Mouse (Mus musculus) yolk sac, embryonic 10.5 days (tissue): Measurements from ENCODE around the gene Ifitm10.
"Not testable (repeated sequence)": the region's sequence is repeated elsewhere in the genome, so short reads cannot be mapped to it uniquely, and the experiment has no call there.

Source experiments
- DNase-seq: peaks from one replicate; pipeline ENCODE4 v3.0.0-alpha.2; 2017; ENCODE audit warnings: low spot score

Gene Ifitm10

DNA sequence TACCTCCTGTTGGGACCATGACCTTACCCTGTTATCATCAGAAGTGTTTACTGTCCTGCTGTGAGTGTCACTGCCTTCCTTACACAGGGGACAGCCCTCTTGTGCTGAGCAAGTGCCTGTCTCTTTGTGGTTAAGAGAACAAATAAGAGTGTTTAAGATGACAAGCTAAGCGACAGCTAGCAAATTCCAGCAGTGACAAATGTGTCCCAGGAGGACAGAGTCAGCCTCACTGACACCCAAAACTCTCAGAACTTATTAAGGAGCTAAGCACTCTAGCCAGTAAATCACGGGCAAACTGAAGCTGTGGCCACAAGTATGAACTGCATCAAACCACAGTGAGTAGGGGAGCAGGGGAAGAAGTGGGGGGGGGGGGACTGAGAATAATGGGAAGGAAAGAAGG lies 52.6 kb downstream of the Ifitm10 start:
- no peak for DNase-seq

DNA sequence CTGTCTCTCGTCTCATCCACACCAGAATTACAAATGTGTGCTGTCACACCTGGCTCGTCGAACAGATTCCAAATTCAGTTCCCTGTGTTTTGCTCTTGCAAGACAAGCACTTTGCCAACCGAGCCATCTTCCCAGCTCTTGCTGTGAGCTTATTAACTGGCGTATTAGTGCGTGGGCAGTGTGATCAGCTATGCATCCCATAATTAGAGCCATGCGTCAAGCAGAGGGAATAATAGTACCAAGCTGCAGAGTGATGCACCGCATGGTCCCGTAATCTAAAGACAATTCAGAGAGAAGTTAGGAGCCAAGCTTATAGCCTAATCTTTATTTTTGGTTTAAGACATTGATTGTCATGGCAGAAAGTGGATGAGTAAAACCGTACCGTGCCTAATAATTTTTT lies 54.4 kb downstream of the Ifitm10 start:
- no peak for DNase-seq

DNA sequence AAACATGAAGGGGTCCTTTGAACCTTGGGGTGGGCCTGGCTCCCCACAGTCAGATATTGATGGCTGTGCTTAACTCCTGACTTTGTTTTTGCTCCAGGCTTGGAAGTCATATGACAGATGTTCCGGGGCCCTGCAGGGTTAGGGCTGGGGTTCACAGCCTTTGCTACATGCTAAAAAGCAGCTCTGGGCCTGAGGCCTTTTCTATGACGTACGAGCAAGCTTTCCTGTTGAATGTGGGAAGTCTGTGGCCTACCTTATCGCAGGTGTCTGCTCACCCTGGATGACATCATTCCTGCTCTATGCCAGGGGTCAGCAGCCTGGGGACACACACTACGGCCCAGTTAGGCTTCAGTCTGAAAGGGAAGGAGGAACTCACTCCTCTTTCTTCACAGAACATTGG lies 56.3 kb downstream of the Ifitm10 start:
- DNase-seq, result no peak

DNA sequence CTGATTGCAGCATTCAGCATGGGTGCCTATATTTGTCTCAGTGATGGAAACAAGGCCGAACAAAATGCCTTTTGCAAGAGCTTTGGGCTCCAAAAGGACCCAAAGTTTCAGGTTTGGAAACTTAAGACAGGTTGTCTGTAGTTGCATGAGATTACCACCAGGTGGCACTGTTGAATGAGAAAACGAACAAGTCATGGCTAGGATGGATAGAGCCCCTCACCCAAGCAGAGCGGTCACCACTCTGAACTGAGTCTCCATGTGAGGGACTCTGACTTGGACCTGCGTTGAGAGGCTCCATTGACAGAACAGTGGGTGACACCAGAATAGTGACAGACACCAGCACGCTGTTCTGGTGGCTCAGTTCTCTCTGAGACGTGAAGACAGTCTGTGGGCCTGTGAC lies 57.0 kb downstream of the Ifitm10 start:
- peak; percentile 58 for DNase-seq

DNA sequence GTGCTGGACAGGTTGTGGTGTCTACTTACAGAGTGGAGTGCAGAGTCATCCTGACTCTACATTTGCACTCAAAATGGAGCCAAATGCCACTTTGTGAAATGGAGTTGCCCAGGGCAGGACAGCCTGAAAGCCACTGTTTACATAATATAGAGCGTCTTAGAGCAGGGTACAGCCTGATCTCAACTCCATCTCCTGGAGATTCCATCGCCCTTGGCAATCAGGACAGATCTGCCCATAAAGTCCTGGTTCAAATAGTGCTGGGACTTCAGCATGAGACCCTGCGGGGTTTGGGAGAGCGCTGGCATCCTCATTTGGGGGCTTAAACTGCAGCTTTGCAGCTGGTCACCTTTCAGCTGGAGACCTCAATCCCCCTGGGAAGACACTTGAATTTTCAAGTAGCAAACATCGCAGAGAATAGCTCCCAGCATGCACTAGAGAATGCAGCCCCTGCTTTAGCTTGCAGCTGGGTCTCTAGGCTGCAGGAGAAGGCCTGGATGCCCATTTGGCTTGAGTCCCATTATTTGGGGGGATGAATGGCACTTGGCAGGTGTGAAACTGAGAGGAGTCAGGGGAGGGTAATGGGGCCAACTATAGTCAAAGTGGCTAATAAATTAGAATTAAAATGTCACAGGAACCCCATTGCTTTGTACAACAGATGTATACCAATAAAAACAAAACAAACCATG lies 58.8 kb downstream of the Ifitm10 start:
- DNase-seq, result no peak

DNA sequence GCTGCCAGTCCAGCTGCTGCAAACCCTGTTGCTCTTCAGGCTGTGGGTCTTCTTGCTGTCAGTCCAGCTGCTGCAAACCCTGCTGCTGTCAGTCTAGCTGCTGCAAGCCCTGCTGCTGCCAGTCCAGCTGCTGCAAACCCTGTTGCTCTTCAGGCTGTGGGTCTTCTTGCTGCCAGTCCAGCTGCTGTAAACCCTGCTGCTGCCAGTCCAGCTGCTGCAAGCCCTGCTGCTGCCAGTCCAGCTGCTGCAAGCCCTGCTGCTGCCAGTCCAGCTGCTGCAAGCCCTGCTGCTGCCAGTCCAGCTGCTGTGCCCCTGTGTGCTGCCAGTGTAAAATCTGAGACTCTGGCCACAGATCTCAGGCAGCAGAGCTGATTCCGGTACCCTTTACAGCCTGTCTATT lies 69.6 kb downstream of the Ifitm10 start:
- DNase-seq, result not testable (repeated sequence)

DNA sequence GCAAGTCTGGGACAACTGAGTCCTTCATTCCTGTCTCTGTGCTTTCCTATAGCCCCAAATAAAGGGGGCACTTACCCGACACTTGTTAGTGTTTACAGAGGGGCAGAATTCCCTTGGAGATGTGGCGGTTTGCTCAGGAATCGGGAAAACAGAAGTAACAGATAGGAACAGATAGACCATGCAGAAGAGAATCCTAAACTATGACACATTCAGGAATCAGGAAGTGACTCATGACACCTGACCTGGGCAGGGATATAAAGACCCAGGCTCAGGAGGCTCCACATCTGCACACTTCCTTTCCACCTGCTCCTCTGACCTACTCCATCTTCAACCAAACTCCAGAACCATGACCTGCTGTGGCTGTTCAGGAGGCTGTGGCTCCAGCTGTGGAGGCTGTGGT lies 70.3 kb downstream of the Ifitm10 start, which contains the start of gene Krtap5-4:
Gene Krtap5-4, plus strand, starts transcription at position 301 of the 400 bp plus-strand sequence.
- DNase-seq, result no peak

DNA sequence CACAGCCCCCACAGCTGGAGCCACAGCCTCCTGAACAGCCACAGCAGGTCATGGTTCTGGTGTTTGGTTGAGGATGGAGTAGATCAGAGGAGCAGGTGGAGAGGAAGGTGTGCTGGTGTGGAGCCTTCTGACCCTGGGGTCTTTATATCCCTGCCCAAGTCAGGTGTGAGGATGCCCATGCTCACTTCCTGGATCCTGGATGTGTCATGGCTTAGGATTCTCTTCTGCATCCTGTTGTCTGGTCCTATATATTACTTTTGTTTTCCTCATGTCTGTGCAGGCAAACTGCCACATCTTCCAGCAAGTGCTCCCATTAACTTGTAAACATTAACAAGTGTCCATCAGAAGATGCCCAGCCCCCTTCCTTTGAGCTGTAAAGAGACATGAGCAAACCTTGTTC lies 76.5 kb downstream of the Ifitm10 start, which contains the start of gene Krtap5-1:
Gene Krtap5-1, minus strand, starts transcription at position 101 of the 400 bp plus-strand sequence.
- DNase-seq, result not testable (repeated sequence)

DNA sequence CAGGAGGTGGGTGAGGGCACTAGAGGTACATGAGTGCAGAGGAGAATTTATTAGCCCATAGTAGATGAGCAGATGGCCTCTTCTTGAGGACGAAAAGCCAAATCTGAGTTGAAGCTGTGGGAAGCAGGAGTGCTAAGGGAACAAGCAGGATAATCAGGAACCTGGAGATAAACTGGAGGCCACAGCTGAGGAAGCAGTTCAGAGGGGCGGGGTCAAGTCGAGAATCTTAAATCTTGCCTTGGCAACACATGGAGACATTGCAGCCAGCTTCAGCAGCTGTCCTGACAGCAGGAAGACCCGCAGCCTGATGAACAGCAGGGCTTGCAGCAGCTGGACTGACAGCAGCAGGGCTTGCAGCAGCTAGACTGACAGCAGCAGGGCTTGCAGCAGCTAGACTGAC lies 77.4 kb downstream of the Ifitm10 start:
- DNase-seq, result not testable (repeated sequence)

DNA sequence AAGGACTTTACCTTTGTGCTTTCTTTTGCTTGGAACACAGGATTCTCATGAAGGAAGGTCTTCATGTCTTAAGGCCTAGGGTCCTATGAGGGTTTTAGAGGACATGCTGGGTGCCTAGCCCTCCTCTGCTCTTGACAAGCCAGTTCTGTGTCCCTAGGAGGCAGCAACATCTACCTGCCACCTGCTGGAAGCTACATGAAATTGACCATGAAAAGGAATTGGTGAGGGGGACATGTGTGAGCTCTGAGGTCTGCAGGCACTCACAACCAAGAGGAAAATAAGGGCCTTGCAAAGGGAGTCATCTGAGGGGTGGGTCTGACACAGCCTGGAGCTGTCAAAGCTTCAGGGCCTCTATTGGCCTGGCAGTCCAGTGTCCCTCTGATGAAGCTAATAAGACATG lies 78.1 kb downstream of the Ifitm10 start:
- no peak for DNase-seq

DNA sequence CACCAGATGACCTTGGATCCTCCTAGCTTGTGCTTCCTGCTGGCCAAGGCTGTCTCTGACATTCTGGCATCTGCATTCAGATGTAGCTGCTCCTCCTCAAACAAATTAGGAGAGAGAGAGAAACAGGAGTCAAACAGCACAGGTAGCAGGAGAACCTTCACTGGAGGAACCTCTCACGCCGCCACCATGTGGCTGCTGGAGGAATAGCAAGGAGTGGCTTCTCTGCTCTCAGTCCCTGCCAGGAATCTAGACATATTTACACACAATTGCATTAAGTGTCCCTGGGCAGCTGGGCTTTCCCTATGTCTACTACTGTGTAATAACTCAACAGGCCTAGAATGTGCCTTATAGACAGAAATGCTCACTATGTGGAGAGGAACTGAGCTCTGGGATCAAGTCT lies 79.7 kb downstream of the Ifitm10 start:
- DNase-seq, result not testable (repeated sequence)

DNA sequence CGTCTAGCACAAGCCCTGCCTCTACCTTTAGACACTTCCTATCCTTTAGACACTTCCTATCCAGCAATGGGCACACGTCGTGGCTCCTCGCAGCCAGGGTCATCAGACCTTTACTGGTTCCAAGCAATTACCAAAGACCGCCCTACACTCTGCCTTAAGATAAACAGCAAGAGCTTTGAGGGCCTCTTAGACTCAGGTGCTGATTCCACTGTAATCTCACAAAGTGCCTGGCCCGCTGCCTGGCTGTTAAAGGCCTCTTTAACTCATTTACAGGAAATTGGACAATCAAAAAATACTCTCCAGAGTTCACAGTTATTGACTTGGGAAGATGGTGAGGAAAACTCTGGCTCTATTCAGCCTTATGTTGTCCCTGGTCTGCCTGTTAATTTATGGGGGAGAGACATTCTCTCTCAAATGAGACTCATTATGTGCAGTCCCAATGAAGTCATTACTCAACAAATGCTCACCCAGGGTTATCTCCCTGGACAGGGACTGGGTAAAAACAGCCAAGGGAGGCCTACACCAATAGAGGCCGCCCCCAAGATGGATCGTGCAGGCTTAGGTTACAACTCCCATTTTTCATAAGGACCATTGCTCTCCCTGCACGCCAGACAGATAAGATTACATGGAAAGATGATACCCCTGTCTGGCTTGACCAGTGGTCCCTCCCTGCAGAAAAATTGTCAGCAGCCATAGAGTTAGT lies 87.5 kb downstream of the Ifitm10 start:
- DNase-seq, result not testable (repeated sequence)

DNA sequence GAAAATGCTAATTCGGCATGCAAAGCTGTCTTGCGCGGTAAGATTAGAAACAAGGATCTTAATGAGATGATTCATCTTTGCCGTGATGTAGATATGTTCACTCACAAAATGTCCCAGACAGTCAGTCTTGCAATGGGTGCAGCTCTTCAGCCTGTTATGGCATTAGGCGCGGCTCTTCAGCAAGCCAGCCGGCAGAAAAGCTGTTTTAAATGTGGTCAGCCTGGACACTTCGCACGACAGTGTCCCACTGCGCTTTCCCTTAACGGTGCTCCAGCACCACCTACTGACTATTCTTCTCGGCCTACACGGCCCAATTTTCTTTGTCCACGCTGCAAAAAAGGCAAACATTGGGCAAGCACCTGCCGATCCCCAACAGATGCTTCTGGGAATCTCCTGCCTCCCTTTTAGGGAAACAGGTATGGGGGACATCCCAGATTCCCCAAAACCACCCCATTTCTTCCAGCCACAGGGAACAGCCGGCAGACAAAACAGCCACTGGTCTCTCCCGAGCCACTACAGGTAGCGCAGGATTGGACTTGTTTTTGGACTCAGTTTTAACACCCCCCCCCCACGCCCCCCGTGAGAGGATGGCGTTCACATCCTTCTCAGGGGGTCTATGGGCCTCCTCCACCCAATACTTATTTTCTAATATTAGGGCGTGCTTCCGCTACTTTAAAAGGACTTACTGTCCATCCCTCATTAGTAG lies 88.3 kb downstream of the Ifitm10 start:
- no peak for DNase-seq

DNA sequence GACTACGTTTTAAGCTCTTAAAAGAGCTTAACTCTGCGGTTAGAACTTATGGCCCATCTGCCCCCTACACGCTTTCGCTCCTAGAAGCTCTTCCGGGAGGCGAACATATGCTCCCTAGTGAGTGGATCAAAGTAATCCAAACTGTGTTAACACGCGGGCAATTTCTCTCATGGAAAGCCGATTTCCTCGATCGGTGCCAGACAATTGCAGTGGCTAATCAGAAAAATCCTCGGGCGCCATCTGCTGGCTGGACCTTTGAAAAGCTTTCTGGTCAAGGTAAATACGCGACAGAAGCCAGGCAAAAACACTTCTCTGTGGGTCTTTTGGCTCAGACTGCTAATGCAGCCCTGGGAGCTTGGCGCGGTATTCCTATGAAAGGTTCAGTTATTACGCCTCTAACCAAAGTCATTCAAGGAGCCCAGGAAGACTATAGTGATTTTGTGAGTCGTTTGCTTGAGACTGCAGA lies 88.9 kb downstream of the Ifitm10 start:
- peak; percentile 85 for DNase-seq

DNA sequence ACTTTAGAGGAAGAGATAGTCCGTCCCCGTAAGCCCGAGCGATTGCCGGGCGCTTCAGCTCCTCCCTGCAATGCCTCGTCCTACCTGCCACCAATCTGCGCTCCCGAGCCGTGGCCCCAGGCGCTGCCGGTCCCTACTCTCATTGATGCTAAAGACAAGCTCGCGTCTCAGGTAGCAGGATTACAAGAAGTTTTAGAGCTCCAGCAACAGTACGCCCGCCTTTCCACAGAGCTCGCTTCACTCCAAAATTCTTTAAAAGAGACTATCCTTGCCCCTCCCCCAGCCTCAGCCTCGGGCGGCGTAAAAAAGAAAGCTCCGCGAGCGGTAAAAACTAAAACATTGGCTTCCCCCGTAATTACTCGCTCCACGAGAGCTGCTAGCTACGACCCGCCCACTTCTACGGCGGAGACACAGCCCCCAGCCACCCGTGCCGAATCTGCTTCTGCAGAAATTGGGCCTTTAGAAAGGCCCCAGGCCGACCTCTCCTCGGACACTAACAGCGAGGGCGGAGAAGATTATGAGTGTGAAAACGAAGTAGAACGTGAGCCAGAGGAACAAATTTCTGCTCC lies 89.4 kb downstream of the Ifitm10 start:
- DNase-seq, result peak; percentile 73

DNA sequence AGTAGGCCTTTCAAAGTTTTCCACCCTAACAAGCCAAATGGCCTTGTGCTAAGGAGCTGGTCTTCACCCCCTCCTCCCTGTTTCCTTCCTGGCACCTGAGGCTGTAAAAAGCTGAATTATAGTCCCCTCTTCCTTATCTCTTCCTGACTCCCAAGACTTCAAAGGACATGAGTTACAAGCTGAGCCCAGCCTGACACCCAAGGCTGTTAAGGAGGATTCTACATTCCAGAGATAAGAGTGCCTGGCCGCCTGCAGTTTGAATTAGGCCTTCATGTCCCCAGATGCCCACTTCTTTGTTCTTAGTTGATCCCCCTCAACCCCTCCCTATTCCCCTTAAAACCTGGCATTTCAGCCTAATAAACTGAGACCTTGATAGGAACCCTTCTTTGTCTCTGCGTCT lies 90.7 kb downstream of the Ifitm10 start:
- not testable (repeated sequence) for DNase-seq

DNA sequence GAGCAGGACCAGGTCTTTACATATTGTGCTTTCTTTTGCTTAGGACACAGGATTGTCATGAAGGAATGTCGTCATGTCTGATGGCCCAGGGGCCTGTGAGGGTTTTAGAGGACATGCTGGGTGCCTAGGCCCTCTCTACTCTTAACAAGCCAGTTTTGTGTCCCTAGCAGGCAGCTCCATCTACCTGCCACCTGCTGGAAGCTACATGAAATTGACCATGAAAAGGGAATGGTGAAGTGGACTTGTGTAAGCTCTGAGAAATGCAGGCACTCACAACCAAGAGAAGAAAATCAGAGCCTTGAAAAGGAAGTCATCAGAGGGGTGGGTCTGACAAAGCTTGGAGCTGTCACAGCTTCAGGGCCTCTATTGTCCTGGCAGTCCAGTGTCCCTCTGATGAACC lies 94.3 kb downstream of the Ifitm10 start:
- DNase-seq, result not testable (repeated sequence)

DNA sequence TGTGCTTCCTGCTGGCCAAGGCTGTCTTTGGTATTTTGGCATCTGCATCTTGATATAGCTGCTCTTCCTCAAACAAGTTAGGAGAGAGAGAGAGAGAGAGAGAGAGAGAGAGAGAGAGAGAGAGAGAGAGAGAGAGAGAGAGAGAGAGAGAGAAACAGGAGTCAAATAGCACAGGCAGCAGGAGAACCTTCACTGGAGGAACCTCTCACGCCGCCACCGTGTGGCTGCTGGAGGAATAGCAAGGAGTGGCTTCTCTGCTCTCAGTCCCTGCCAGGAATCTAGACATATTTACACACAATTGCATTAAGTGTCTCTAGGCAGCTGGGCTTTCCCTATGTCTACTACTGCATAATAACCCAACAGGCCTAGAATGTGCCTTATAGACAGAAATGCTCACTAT lies 95.4 kb downstream of the Ifitm10 start:
- not testable (repeated sequence) for DNase-seq
